Mouse (Mus musculus): ENCODE data around the gene Draxin. TPM values are rescaled to one million over a fixed set of nuclear protein-coding genes. Genes with fewer than 3 reads are reported as not detected.
A peak's percentile ranks its signal among the peaks of the same experiment; 100 is the strongest.

Draxin gene
- polyA plus RNA-seq, 1 experiment from 2014 or later = 21.2 TPM

GRCm38 (mm10) chr4:148164461-148164860, 34.0 kb upstream of the Draxin start:
- H3K9ac ChIP-seq (replicated peaks) = peak overlapping the region; percentile 7
- H3K27me3 ChIP-seq = peaks cover 58% of the 10 kb centered on the region
- 2% methylated on average over 16 of the region's 16 CpGs for WGBS
- no peaks in the 10 kb centered on the region for H3K9me3 ChIP-seq
- H3K4me3 ChIP-seq = peak overlapping the region; percentile 32
- H3K4me1 ChIP-seq = peaks cover 43% of the 10 kb centered on the region
- peak overlapping the region; percentile 57 for H3K4me2 ChIP-seq (replicated peaks)
- no peak for ATAC-seq (replicated peaks)
- no peak overlapping the region for H3K27ac ChIP-seq (replicated peaks)
- no peaks in the 10 kb centered on the region for H3K36me3 ChIP-seq

GRCm38 (mm10) chr4:148164002-148164439, 33.5 kb upstream of the Draxin start:
- H3K36me3 ChIP-seq = no peaks in the 10 kb centered on the region
- H3K4me1 ChIP-seq = peaks cover 43% of the 10 kb centered on the region
- H3K9me3 ChIP-seq = no peaks in the 10 kb centered on the region
- no peak for ATAC-seq (replicated peaks)
- peaks cover 55% of the 10 kb centered on the region for H3K27me3 ChIP-seq
- WGBS = 0% methylated on average over 28 of the region's 29 CpGs
- H3K4me3 ChIP-seq = peak overlapping the region; percentile 32
- no peak overlapping the region for H3K27ac ChIP-seq (replicated peaks)
- H3K4me2 ChIP-seq (replicated peaks) = peak overlapping the region; percentile 57
- peak overlapping the region; percentile 17 for H3K9ac ChIP-seq (replicated peaks)

- Histone ChIP-seq H3K4me1 (peaks cover 51% of the 10 kb centered on the region), H3K36me3 (peaks cover 13% of the 10 kb centered on the region), H3K9ac (replicated peaks) (peak within 1 kb of the TSS; percentile 92), H3K4me3 (peak within 1 kb of the TSS; percentile 88), H3K27me3 (peaks cover 46% of the 10 kb centered on the region), H3K27ac (replicated peaks) (peak within 1 kb of the TSS; percentile 85), H3K4me2 (replicated peaks) (peak within 1 kb of the TSS; percentile 95), H3K9me3 (no peaks in the 10 kb centered on the region)
- under 1% methylated on average over 43 of the region's 43 CpGs for WGBS
- ATAC-seq (replicated peaks) = peak; percentile 77
These were observed 30.2 kb upstream of the Draxin start, which contains the start of the genes Fbxo44 and Fbxo2 for GRCm38 (mm10) chr4:148160436-148161390. Fbxo44 (minus strand) TSS chr4:148160482. Fbxo2 (plus strand) TSS chr4:148160621.

GRCm38 (mm10) chr4:148159544-148160435, 29.3 kb upstream of the Draxin start:
- Histone ChIP-seq H3K4me3 (peak overlapping the region; percentile 88), H3K36me3 (peaks cover 18% of the 10 kb centered on the region), H3K27ac (replicated peaks) (peak overlapping the region; percentile 85), H3K4me2 (replicated peaks) (peak overlapping the region; percentile 95), H3K9ac (replicated peaks) (peak overlapping the region; percentile 92), H3K27me3 (peaks cover 37% of the 10 kb centered on the region), H3K9me3 (no peaks in the 10 kb centered on the region), H3K4me1 (peaks cover 43% of the 10 kb centered on the region)
- peak; percentile 87 for ATAC-seq (replicated peaks)
- 1% methylated on average over 50 of the region's 55 CpGs for WGBS

GRCm38 (mm10) chr4:148158436-148159348, 28.2 kb upstream of the Draxin start:
- Histone ChIP-seq H3K27ac (replicated peaks) (peak overlapping the region; percentile 85), H3K4me1 (peaks cover 32% of the 10 kb centered on the region), H3K36me3 (peaks cover 28% of the 10 kb centered on the region), H3K9ac (replicated peaks) (peak overlapping the region; percentile 92), H3K9me3 (no peaks in the 10 kb centered on the region), H3K4me3 (peak overlapping the region; percentile 88), H3K4me2 (replicated peaks) (peak overlapping the region; percentile 95), H3K27me3 (peaks cover 26% of the 10 kb centered on the region)
- ATAC-seq (replicated peaks) = 0 out of 2 replicates have a peak, but pooled peaks have one; percentile 2
- WGBS = 22% methylated on average over 27 of the region's 27 CpGs

GRCm38 (mm10) chr4:148154982-148155381, 24.5 kb upstream of the Draxin start:
- H3K36me3 ChIP-seq = peaks cover 37% of the 10 kb centered on the region
- no peak overlapping the region for H3K4me2 ChIP-seq (replicated peaks)
- no peak overlapping the region for H3K4me3 ChIP-seq
- no peak overlapping the region for H3K9ac ChIP-seq (replicated peaks)
- no peak overlapping the region; the same call in 1 of the 2 replicates for H3K27ac ChIP-seq (replicated peaks)
- H3K4me1 ChIP-seq = peaks cover 29% of the 10 kb centered on the region
- no peaks in the 10 kb centered on the region for H3K27me3 ChIP-seq
- no peaks in the 10 kb centered on the region for H3K9me3 ChIP-seq
- 49% methylated on average over 3 of the region's 3 CpGs for WGBS
- ATAC-seq (replicated peaks) = no peak

GRCm38 (mm10) chr4:148154006-148154405, 23.5 kb upstream of the Draxin start:
- Histone ChIP-seq H3K4me1 (peaks cover 28% of the 10 kb centered on the region), H3K36me3 (peaks cover 37% of the 10 kb centered on the region), H3K9me3 (no peaks in the 10 kb centered on the region), H3K27me3 (no peaks in the 10 kb centered on the region), H3K9ac (replicated peaks) (no peak overlapping the region), H3K4me2 (replicated peaks) (no peak overlapping the region), H3K4me3 (no peak overlapping the region), H3K27ac (replicated peaks) (no peak overlapping the region)
- ATAC-seq (replicated peaks) = no peak
- WGBS = 94% methylated on average over 4 of the region's 4 CpGs

- Histone ChIP-seq H3K4me1 (peaks cover 15% of the 10 kb centered on the region), H3K9me3 (no peaks in the 10 kb centered on the region), H3K4me2 (replicated peaks) (no peak overlapping the region), H3K36me3 (peaks cover 40% of the 10 kb centered on the region), H3K27ac (replicated peaks) (peak overlapping the region; percentile 92), H3K4me3 (no peak overlapping the region), H3K9ac (replicated peaks) (no peak overlapping the region), H3K27me3 (no peaks in the 10 kb centered on the region)
- WGBS = 81% methylated on average over 5 of the region's 5 CpGs
- ATAC-seq (replicated peaks) = no peak
These were observed 22.0 kb upstream of the Draxin start for GRCm38 (mm10) chr4:148152547-148152946.

GRCm38 (mm10) chr4:148151267-148152168, 21.0 kb upstream of the Draxin start, which contains the start of gene Fbxo6:
Fbxo6 (minus strand) TSS chr4:148152140.
- peak within 1 kb of the TSS; percentile 98 for H3K4me2 ChIP-seq (replicated peaks)
- peaks cover 8% of the 10 kb centered on the region for H3K4me1 ChIP-seq
- no peaks in the 10 kb centered on the region for H3K27me3 ChIP-seq
- H3K36me3 ChIP-seq = peaks cover 43% of the 10 kb centered on the region
- peak within 1 kb of the TSS; percentile 92 for H3K27ac ChIP-seq (replicated peaks)
- peak within 1 kb of the TSS; percentile 74 for H3K9ac ChIP-seq (replicated peaks)
- ATAC-seq (replicated peaks) = peak; percentile 90
- peak within 1 kb of the TSS; percentile 63 for H3K4me3 ChIP-seq
- no peaks in the 10 kb centered on the region for H3K9me3 ChIP-seq
- under 1% methylated on average over 67 of the region's 67 CpGs for WGBS

GRCm38 (mm10) chr4:148150953-148151266, 20.4 kb upstream of the Draxin start:
- ATAC-seq (replicated peaks) = no peak
- H3K27ac ChIP-seq (replicated peaks) = peak overlapping the region; percentile 92; the same call in 1 of the 2 replicates
- H3K9ac ChIP-seq (replicated peaks) = 0 out of 2 replicates have a peak overlapping the region, but pooled peaks have one; percentile 74
- H3K27me3 ChIP-seq = no peaks in the 10 kb centered on the region
- H3K4me2 ChIP-seq (replicated peaks) = peak overlapping the region; percentile 98
- H3K36me3 ChIP-seq = peaks cover 43% of the 10 kb centered on the region
- peaks cover 8% of the 10 kb centered on the region for H3K4me1 ChIP-seq
- no peaks in the 10 kb centered on the region for H3K9me3 ChIP-seq
- H3K4me3 ChIP-seq = peak overlapping the region; percentile 63
- WGBS = 45% methylated on average over 3 of the region's 3 CpGs

Data from forebrain, embryonic 15.5 days (tissue).